In the genomic region with DNA sequence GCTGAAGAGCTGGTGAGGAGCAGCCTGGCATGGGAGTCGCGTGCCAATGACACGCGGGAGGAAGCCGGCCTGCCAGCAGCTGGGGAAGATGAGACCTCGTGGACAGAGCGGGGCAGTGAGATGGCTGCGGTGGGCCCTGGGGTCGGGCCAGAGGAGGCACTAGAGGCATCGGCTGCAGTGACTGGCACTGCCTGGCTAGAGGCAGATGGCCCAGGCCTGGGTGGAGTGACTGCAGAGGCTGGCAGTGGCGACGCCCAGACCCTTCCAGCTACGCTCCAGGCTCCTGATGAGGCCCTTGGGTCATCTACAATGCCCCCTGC, we compare ENCODE assay signal across 8 mouse cellular contexts. TPM values are rescaled to one million over a fixed set of nuclear protein-coding genes. Genes with fewer than 3 reads are reported as not detected.
DNase-seq lines count a peak whose midpoint lies in the region; ATAC-seq and TF ChIP-seq lines count a peak whose summit lies in the region.

No protein-coding gene starts in this region.

- H3K36me3 ChIP-seq in heart, embryonic 16.5 days (ENCODE audit: control insufficient read depth, insufficient read depth): no peaks in the 10 kb centered on the region
- peaks cover 21% of the 10 kb centered on the region for H3K36me3 ChIP-seq in hindbrain, embryonic 10.5 days

- peaks cover 10% of the 10 kb centered on the region for H3K4me1 ChIP-seq in heart, embryonic 16.5 days (ENCODE audit: control insufficient read depth, insufficient read depth, low read length)
- no peaks in the 10 kb centered on the region for H3K4me1 ChIP-seq in bone marrow macrophage, adult 2 months (ENCODE audit: control insufficient read depth, insufficient read depth, low read length)
- H3K4me1 ChIP-seq in hindbrain, embryonic 10.5 days (replicated peaks): peaks cover 60% of the 10 kb centered on the region

- H3K4me3 ChIP-seq in heart, embryonic 16.5 days (ENCODE audit: low read length): peak overlapping the region; percentile 80
- H3K4me3 ChIP-seq in bone marrow macrophage, adult 2 months (ENCODE audit: insufficient read depth, low read length): peak overlapping the region; percentile 31
- peak overlapping the region; percentile 78 for H3K4me3 ChIP-seq in hindbrain, embryonic 10.5 days

- DNase-seq in heart, adult 8-10 months (ENCODE audit: low spot score): no peak
- DNase-seq in hindbrain, embryonic 10.5 days (ENCODE audit: low spot score): no peak
- DNase-seq in layer of hippocampus, postnatal 14 days (ENCODE audit: low spot score in 2 of 2): no peak
- DNase-seq in cerebellum, adult 9-11 months: no peak

- WGBS in heart, embryonic 16.5 days: 39% methylated on average over 13 of the region's 13 CpGs
- 42% methylated on average over 13 of the region's 13 CpGs for WGBS in hindbrain, embryonic 10.5 days

- TF ChIP-seq POLR2A in bone marrow macrophage, adult 2 months (IDR thresholded peaks at IDR 0.05; ENCODE audit: borderline replicate concordance, low read depth, low read length): no peak

- no peak for TF ChIP-seq CTCF in bone marrow macrophage, adult 2 months (IDR thresholded peaks at IDR 0.05; ENCODE audit: low read depth, low read length)

- H3K9me3 ChIP-seq in heart, embryonic 16.5 days (replicated peaks; ENCODE audit: control insufficient read depth, low read length): no peaks in the 10 kb centered on the region
- no peaks in the 10 kb centered on the region for H3K9me3 ChIP-seq in hindbrain, embryonic 10.5 days

- no peak overlapping the region for H3K27ac ChIP-seq in heart, embryonic 16.5 days (ENCODE audit: low read length)
- no peak overlapping the region for H3K27ac ChIP-seq in bone marrow macrophage, adult 2 months (ENCODE audit: insufficient read depth, low read depth, low read length)
- peak overlapping the region; percentile 89 for H3K27ac ChIP-seq in hindbrain, embryonic 10.5 days

- peak overlapping the region; percentile 66; the same call in 1 of the 2 replicates for H3K9ac ChIP-seq in heart, embryonic 16.5 days (ENCODE audit: low read length)

- no peak for ATAC-seq in heart, embryonic 16.5 days (replicated peaks; ENCODE audit: extremely low read depth, insufficient read depth, low FRiP score)
- ATAC-seq in megakaryocyte-erythroid progenitor cell, adult 5-6 weeks (replicated peaks; ENCODE audit: low FRiP score, low TSS enrichment, poor library complexity, severe bottlenecking): peak; percentile 42
- ATAC-seq in inflammation-experienced regulatory T-cells, adult 6 months: no peak

- peaks cover 9% of the 10 kb centered on the region for H3K27me3 ChIP-seq in heart, embryonic 16.5 days (ENCODE audit: control insufficient read depth, insufficient read depth, low read length)
- peaks cover 52% of the 10 kb centered on the region for H3K27me3 ChIP-seq in hindbrain, embryonic 10.5 days (ENCODE audit: insufficient read depth, poor library complexity, severe bottlenecking)

- peak overlapping the region; percentile 100 for H3K4me2 ChIP-seq in heart, embryonic 16.5 days (ENCODE audit: low read depth, low read length)

RNA-seq across cellular contexts. Expression of a gene that starts 2.7 kb away (rescaled TPM):
- polyA plus RNA-seq in heart, embryonic 16.5 days (2015; fragmentation: Nextera tagmentation; extraction: Ambion mirVana): 1.2 and 1.4 TPM in 2 replicates
- total RNA-seq in heart, adult 8-10 months (2022): under 1 TPM; 0.12 to 0.41 (median 0.19) TPM
- polyA plus RNA-seq in bone marrow macrophage, adult 2 months (2012; ENCODE audit: insufficient read depth, insufficient read length, missing spikeins): 0.19 TPM in 1 of 2 replicates, not detected in the other
- polyA plus RNA-seq in hindbrain, embryonic 10.5 days (2016; fragmentation: Nextera tagmentation; extraction: Ambion mirVana): 7.0 and 15.1 TPM in 2 replicates
- 0.42 and 1.7 TPM in 2 replicates for total RNA-seq in megakaryocyte-erythroid progenitor cell, adult 5-6 weeks (2014; fragmentation: Nextera tagmentation)
- total RNA-seq in megakaryocyte-erythroid progenitor cell, adult 5-6 weeks (2017): 0.27 and 0.33 TPM in 2 replicates
- 100 to 1,000 TPM; 296 to 306 TPM for total RNA-seq in layer of hippocampus, postnatal 14 days (2021)
- under 1 TPM; 0.13 to 0.27 (median 0.18) TPM for polyA plus RNA-seq in inflammation-experienced regulatory T-cells, adult 6 months (2017; shearing (Covaris generic))

RNA-seq across cellular contexts. Expression of a gene that starts 58.7 kb away (rescaled TPM):
- 12.4 and 14.9 TPM in 2 replicates for polyA plus RNA-seq in heart, embryonic 16.5 days (2015; fragmentation: Nextera tagmentation; extraction: Ambion mirVana)
- total RNA-seq in heart, adult 8-10 months (2022): 1 to 10 TPM; 2.6 to 3.3 (median 3.1) TPM
- 3.8 and 4.3 TPM in 2 replicates for polyA plus RNA-seq in bone marrow macrophage, adult 2 months (2012; ENCODE audit: insufficient read depth, insufficient read length, missing spikeins)
- 45.6 TPM in 2 replicates for polyA plus RNA-seq in hindbrain, embryonic 10.5 days (2016; fragmentation: Nextera tagmentation; extraction: Ambion mirVana)
- total RNA-seq in megakaryocyte-erythroid progenitor cell, adult 5-6 weeks (2014; fragmentation: Nextera tagmentation): 4.1 and 10.1 TPM in 2 replicates
- total RNA-seq in megakaryocyte-erythroid progenitor cell, adult 5-6 weeks (2017): 6.3 and 10.2 TPM in 2 replicates
- total RNA-seq in layer of hippocampus, postnatal 14 days (2021): 10 to 100 TPM; 11.0 to 12.3 TPM
- polyA plus RNA-seq in inflammation-experienced regulatory T-cells, adult 6 months (2017; shearing (Covaris generic)): 10 to 100 TPM; 17.7 to 19.1 (median 18.9) TPM
